Mouse (Mus musculus) activated CD4-positive, CD25-positive, alpha-beta regulatory T cell, adult 4 months (primary cell): ENCODE measurements around the gene Atg4c. TPM values are rescaled to one million over a fixed set of nuclear protein-coding genes. Genes with fewer than 3 reads are reported as not detected.

Source experiments
- ATAC-seq: one replicate; pipeline ENCODE4 v1.8.0; 2017
- polyA plus RNA-seq, 2 experiments: library from polyadenylated mRNA; unstranded; fragments of 100-300 nt; shearing (Covaris generic); gene quantifications; one replicate each; pipeline ENCODE4 v1.2.1; 2017

Gene Atg4c
- polyA plus RNA-seq, 2 experiments from 2014 or later = 0.50 to 1.1 TPM

- ATAC-seq = no peak
Measured at GRCm38 (mm10) chr4:99263663-99264062, 69.9 kb downstream of the Atg4c start.

DNA sequence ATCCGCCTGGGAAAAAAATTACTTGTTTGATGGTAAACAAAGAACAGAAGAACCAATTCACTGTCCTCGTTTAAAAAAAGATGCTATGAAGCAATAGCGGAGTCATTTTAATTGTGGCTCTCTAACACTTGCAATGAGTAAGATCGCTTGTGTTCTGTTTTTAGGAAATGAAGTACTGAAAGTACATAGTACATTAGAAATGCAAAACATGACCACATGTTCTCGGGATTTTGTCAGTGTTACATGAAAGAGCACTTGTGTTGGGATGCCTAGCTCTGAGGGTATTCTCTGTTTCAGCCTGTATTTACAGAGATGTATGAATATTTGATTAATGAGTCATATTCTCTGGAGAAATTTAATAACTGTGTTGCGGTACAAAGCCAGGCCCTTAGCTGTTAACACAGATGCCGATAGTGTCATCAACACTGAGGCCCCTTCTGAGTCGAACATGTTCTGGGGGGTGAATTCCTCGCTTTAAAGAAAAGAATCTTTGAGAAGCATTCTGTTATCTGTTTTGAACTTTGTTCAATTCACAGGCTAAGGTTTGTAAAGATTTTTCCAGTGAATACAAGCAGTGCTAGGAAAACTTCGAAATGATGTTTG, 73.2 kb downstream of the Atg4c start:
- ATAC-seq = no peak

- ATAC-seq = no peak
Measured at GRCm38 (mm10) chr4:99272860-99273259, 79.1 kb downstream of the Atg4c start.

DNA sequence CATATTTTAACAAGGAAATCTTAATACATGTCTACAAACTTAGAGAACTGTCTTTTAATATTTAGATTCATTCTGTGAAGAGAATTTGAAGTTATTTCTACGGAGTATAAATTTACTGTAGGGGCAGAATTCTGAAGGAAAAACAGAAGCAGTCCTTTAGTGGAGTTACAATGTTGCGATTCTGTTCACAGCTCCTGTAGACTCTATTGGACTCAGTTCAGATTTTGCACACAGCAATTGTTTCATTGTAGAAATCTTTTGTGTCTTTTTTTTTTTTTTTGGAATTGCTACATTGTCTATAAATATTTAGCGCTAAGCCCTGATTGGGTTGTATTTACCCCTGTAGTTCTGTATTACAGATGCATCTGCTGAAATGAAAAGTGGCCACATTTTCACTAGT, 79.7 kb downstream of the Atg4c start:
- ATAC-seq = no peak

GRCm38 (mm10) chr4:99273979-99274378, 80.2 kb downstream of the Atg4c start:
- no peak for ATAC-seq

- no peak for ATAC-seq
Measured at GRCm38 (mm10) chr4:99278876-99279275, 85.1 kb downstream of the Atg4c start.

DNA sequence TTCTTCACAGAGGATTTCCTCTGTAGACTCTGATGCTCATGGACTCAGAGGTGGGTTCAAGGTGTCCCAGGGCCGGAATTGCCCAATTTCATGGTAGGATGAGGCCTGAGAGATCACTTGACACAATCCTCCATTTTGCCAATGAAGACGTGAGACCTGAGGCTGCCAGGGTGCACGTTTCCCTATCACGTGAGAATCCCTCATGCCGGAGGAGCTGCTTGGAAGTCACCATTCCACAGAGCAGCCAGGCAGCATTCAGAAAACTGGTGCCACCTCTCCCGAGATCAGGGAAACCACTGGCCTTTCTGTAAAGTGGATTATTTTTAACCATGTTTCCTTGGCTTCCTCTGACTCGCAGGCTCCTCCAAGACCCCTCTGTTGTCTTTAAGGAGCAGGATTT, 88.0 kb downstream of the Atg4c start:
- ATAC-seq = no peak

DNA sequence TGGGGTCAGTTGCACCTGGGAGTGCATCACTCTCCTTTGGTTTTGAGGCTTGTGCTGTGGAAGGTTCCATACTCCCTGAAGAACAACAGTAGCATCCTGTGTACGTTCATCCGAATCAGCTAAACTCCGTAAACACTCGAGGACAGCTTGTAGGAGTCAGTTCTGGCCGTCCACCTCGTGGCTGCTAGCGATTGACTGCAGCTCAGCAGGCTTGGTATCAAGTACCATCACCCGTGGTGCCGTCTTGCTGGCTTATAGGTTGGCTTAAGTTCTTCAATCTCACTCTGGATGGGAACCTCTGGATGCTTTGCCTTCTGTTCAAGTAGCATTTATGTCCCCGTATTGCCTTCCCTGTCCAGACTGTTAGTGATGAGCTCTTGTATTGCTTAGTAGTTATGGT, 95.6 kb downstream of the Atg4c start:
- ATAC-seq = no peak

DNA sequence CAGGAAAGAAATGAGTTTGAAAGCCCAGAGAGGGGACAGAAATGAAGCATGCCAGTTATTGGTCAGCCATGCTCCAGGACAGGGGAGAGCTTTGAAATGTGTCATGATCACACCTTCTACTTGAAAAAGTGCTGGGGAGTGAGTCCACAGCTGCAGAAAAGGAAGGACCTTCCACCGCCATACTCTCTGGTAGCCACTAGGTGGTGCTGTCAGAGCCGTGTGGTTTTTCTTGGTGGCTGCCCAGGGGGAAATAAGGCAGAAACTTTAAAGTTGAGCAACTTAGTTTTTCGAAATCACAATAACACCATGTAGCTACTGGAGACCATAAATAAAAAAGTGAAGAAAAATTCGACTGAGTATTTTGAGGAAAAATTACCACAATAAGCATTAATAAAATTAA, 104.9 kb downstream of the Atg4c start:
- ATAC-seq = no peak

DNA sequence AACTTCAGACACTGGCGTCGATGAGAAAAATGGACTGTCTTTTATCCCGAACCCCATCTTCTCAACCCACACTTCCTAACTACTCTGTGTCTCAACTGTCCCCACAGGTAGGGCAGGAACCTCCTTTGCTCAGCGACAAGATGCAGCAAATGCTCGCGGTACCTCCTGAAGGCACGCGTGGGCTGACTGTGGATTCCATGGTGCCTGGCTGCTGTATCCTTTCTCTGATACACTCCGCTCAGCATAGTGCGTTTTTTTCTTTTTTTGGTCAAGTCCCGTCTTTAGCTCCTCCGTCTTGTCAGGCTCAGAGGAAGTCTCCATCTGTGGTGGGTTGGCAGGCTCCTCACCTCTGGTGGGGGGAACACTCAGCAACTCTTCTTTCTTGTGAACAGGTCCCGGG, 111.1 kb downstream of the Atg4c start:
- ATAC-seq = no peak

Other genes with a start within 250 kb of the Atg4c start
- gene Angptl3, start 163.0 kb upstream of the Atg4c start, polyA plus RNA-seq = not detected
- 1 to 10 TPM in 1 of 2 experiments, not detected in 1; 1.2 TPM for gene Dock7, start 73.0 kb upstream of the Atg4c start, polyA plus RNA-seq
- not detected for gene Gm12689, start 102.0 kb downstream of the Atg4c start, polyA plus RNA-seq